Mouse (Mus musculus): ENCODE measurements around the gene Gtf2ird2.

DNA sequence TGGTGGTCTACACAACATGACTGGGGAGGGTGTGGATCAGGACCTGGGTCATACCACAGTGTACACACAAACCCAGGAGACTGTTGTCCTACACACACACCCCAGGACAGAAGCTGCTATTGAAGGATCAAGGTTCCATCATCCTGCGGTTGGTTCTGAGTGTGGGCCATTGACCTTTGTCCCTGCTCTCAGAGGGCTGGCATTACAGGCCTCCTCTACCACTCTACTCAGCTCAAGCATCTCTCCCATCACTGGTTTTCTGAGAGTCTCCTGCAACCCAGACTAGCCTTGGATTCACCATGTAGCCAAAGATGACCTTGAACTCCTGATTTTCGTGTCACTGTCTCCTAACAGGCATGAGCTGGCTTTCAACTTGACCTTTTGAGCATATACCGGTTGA, 52.4 kb downstream of the Gtf2ird2 start:
- TF ChIP-seq CTCF (IDR thresholded peaks at IDR 0.05; ENCODE audit: borderline replicate concordance, control insufficient read depth, extremely low read depth, insufficient read depth, low read length, poor library complexity) (no peak), POLR2A (IDR thresholded peaks at IDR 0.05; ENCODE audit: control insufficient read depth, extremely low read depth, insufficient read depth, low read length, poor library complexity) (no peak)

Measured in thymus, adult 2 months (tissue).